Mouse (Mus musculus): Measurements from ENCODE around the gene Amacr.
"Not testable (repeated sequence)": the region's sequence is repeated elsewhere in the genome, so short reads cannot be mapped to it uniquely, and the experiment has no call there.

Gene Amacr

DNA sequence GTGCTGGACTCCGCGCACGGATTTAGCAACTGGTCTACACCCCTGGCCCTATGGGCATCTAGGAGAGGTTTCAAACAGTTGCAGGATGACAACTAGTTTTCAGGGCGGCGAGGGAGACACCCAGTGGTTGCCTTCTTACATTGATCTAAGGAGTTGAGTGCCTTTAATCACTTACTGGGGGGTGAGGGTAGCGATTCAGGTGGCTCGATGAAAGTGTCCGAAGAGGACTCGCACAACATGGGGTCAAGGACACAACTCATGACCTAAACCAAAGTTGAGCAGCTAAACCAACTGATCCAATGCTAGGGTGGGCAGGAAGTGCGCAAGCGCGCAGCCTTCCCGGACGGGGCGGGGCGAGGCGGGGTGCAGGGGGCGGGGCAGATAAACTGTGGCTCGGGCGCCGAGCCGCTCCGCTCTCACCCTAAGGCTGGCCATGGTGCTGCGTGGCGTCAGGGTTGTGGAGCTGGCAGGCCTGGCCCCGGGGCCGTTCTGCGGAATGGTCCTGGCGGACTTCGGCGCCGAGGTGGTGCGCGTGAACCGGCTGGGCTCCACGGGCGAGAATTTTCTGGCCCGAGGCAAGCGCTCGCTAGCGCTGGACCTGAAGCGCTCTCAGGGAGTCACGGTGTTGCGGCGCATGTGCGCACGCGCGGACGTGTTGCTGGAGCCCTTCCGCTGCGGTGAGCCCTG lies at the start of gene Amacr:
Amacr (plus strand) TSS at position 380 of the 687 bp plus-strand sequence.
- peak; percentile 96 for DNase-seq (ENCODE audit: low spot score)

DNA sequence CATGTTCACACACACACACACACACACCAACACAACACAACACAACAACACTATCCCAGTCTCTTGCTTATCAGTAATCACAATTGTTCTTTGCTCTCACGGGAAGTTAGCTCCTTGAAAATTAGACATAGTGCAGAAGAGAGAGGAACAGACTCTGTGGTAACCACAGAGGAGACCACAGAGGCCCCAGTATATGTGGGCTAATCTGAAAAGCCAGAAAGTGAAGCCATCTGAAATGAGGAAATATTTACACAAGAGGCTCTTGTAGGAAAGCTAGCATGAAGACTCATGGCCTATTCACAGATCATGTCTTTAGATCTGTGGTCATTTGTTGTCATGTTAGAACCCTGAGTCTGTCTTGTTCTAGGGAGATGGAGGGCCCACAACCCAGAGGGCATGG lies 47.6 kb upstream of the Amacr start:
- no peak for DNase-seq (ENCODE audit: low spot score)

DNA sequence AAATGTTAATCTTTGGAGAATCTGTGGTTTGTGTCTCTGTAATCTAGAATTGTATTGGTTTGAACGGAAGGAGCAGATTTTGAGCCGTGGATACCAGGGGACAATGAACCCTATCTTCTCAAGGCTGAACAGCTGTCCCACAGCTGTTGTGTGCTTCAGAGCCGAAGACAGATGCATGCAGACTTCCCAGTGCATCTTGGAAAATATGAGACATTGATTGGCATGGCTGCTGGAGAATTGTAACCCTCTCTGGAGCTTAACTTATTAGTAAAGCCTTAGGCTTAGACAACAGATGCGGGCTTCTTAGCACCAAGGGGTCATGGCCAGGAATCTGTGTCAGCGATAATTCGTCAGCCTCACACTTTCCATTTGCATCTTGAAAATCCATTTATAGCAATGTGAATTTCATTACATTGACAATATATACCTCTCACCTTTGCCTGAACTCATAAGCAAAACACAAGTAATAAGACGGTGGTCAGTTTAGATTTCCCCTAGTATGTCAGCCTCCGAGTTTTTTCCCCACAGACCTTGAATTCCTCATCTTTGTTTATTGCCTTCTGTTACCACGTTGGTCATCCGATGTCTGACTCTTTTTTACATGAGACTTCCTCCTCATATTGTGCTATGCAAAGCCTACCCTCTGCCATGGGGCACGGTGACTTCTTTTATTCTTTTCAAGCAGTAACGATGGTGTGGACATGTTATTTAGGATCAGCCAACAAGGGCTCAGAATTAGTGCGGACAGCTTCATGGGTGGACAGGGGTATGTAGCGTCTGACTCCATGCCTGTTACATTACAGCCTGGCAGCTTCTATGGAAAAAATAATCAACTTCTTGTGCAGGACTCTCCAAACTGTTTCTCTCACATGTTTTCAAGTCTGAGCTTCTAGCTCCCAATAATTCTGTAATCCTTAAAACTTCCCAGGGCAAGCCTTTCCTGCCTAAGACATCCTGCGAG lies 41.1 kb upstream of the Amacr start:
- no peak for DNase-seq (ENCODE audit: low spot score)

GRCm38 (mm10) chr15:10941901-10942300 lies 39.7 kb upstream of the Amacr start:
- DNase-seq (ENCODE audit: low spot score) = no peak

DNA sequence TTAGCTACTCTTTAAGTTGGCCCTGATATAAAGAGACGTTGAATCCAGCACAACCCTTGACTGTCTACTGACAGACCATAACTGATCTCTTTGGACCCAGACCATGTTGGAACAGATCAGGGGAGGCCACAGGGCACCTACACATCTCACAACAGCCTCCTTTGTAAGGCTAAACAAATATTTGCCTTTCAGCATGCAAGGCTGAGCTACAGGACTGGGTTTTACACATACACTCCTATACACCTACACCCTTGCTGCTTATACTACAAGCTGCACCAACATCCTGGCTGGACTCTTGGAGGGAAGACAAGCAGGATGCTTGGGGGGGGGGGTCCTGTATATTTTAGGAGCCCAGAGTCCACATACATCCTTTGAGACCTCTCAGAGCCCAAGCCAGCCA lies 33.7 kb upstream of the Amacr start:
- DNase-seq (ENCODE audit: low spot score) = no peak

DNA sequence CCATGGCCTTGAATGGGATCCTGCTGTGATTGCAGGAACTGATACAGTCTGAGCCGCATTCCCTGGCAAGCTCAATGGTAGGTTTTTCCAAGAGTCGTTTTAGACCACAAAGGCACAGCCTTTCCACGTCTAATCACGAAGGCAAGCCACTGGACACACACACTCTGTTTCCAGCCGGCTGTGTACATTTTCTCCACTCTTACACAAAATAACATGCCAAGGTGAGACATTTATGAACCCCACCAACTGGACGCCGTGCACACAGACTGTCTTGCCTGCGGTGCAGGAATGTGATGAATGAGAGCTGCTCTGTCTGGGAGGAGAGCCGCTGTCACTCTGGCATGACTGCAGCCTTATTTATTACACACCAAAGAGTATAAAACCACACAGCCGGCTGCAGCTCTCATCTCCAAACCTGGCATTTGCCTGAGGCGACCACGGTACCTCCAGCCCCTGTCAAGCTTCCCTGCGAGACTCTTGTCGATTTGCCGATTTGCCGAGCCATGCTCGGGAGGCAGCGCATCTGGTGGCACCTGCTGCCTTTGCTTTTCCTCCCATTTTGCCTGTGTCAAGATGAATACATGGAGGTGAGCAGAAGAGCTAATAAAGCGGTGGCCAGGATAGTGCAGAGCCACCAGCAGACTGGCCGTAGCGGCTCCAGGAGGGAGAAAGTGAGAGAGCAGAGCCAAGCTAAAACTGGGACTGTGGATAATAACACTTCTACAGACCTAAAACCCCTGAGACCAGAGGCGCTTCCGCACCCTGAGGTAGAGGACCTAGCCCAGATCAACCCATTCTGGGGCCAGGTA lies 29.4 kb upstream of the Amacr start, which contains the start of gene C1qtnf3:
C1qtnf3 (plus strand) TSS at position 382 of the 809 bp plus-strand sequence.
- no peak for DNase-seq (ENCODE audit: low spot score)

- no peak for DNase-seq (ENCODE audit: low spot score)
These were observed 28.7 kb upstream of the Amacr start for GRCm38 (mm10) chr15:10952760-10953305.

GRCm38 (mm10) chr15:10953465-10953864 lies 28.1 kb upstream of the Amacr start:
- DNase-seq (ENCODE audit: low spot score) = no peak

GRCm38 (mm10) chr15:10954381-10955016 lies 27.1 kb upstream of the Amacr start:
- no peak for DNase-seq (ENCODE audit: low spot score)

DNA sequence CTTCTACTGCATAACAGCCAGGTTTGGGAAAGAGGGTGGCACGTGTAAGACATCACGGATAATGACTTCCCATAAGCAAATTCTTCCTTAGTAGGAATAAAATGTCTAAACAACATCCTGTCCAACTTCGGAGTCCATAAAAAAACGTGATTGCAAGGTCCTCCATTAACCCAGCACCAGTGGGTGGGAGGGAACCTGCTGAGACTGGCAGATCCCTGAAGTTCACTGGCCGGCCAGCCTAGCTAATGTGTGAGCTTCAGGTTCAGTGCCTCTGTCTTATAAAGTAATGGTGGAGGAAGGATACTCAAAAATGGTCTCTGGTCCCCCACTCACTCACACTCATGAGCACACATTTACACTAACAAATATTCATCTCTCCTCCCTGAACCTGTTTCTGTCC lies 26.4 kb upstream of the Amacr start:
- DNase-seq (ENCODE audit: low spot score) = no peak

GRCm38 (mm10) chr15:10956706-10957105 lies 24.9 kb upstream of the Amacr start:
- DNase-seq (ENCODE audit: low spot score) = no peak

DNA sequence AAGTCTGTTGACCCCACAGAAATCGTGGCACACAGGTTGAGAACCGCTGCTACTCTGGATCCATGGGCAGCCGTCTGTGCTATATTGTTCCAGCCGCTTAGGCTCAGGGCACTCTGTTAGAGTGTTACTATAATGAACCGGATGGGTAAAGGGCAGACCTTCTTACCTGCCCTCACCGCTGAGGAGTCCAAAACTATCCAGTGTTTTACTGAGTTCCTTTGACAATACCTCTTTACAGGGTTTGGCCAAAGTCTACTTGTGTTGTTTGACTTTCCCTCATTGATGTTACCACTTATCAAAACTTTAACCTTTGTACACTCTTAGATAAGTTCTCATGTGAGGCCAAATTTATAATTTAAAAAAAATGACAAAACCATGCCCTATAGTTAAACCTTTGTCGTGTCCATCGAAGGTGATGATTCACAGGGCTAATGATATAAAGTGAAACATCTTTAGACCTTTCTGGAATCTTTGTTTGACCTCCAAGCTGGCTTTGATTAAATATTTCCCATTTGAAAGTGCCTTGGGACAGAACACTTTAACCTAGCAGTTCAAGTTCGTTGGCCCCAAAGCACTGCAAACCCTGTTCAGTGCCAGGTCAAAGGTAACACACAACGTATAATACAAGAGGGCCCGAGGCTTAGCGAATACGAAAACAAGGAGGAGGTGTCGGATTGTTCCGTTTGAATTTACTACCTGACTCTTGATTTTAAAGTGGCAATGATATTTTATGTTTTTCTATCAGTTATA lies 22.1 kb upstream of the Amacr start:
- DNase-seq (ENCODE audit: low spot score) = no peak

DNA sequence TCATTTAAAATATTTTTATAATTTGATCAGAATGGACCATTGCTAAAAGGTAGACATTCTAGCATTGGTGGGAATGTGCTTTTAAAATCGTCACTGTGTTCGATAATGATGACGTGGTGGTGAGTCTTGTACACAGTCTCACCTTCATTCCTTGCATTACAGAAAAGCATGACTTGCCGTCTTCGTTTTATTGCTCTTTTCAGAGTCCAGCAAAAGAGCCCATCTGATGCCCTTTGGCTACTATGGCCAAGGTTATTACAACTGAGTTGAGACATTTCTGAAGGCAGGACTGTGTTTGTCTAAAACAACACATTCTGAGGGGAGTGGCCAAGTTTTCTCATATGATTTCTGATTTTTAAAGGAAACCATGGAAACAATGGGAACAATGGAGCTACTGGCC lies 21.3 kb upstream of the Amacr start:
- DNase-seq (ENCODE audit: low spot score) = no peak

DNA sequence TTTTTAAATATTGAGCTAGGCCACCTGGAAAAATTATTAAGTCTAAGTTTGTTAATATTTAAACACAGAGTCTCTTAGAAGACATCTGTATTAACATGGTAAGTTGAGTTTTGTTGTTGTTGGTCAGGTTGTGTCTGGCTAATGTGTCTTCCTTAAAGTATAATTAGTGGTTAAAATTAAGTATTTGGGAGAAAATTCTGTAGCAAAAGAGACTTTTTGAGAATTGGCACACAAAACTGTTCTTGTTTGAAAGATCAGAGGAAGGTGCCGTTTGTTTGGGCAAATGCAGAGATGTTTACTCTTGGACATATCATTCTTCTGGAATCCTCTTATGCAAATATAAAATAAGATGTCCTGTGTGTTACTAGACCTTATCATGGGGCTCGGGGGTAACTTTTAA lies 19.0 kb upstream of the Amacr start:
- no peak for DNase-seq (ENCODE audit: low spot score)

GRCm38 (mm10) chr15:10969439-10969838 lies 12.1 kb upstream of the Amacr start:
- DNase-seq (ENCODE audit: low spot score) = no peak

- no peak for DNase-seq (ENCODE audit: low spot score)
These were observed 10.8 kb upstream of the Amacr start for GRCm38 (mm10) chr15:10970777-10971176.

GRCm38 (mm10) chr15:10977151-10977550 lies 4.4 kb upstream of the Amacr start:
- DNase-seq (ENCODE audit: low spot score) = no peak

GRCm38 (mm10) chr15:10980712-10981111 lies 844 bp upstream of the Amacr start:
- no peak for DNase-seq (ENCODE audit: low spot score)

DNA sequence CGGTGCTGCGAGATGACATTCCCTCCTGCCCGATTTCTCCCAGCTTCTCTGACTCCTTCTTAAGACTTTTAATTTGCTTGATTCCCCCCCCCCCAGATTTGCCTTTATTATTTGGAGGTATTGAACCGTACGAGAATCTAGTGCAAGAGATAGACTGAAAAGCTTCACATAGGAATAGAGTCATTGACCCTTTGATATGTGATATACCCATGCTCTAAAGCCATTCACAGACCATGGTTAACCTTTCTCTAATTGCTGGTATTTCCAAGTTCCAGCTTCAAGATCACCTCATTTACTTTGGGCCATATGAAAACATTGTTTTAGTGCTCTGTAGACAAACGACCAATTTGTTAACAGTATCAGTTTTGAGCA lies 494 bp downstream of the Amacr start:
- DNase-seq (ENCODE audit: low spot score) = no peak

- DNase-seq (ENCODE audit: low spot score) = no peak
These were observed 4.2 kb downstream of the Amacr start for GRCm38 (mm10) chr15:10985756-10986155.

GRCm38 (mm10) chr15:10986477-10986876 lies 4.9 kb downstream of the Amacr start:
- DNase-seq (ENCODE audit: low spot score) = not testable (repeated sequence)

Data from MN1 (cell line).